Mouse (Mus musculus): ENCODE results near the gene Ccdc124.
A peak's percentile ranks its signal among the peaks of the same experiment; 100 is the strongest.

Ccdc124 gene

DNA sequence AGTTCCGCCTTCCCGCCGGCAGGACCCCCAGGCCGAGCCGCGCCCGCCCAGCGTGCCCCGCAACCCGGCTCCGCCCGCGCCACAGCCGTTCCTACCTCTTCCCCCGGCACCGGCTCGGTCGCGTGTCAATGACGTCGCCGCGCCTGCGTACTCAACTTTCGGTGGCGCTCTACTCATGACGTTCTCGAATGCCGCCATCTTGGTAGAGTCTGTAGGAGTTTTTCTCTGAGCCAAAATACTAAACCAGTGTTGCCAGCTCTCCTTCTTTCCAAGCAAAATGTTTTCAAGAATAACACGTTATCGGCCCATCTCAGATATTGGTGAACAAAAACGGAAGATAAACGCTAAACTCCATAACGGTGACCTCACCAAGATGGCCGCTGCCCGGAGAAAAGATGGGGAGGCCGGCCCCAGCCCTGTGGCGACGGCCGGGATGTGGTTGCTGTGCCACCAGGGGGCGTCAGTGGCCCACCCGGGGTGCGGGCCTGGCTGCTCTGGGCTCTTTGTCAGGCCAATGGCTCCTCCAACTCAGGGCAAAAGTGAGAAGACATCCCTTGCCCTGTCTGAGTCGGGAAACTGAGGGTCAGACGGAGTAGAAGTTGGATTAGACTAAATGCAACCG lies at the start of gene Ccdc124:
Gene Ccdc124 (minus strand): TSS at position 572 of the 622 bp plus-strand sequence.
- ATAC-seq (ENCODE audit: insufficient number of reproducible peaks, low FRiP score, low TSS enrichment): peak; percentile 72

DNA sequence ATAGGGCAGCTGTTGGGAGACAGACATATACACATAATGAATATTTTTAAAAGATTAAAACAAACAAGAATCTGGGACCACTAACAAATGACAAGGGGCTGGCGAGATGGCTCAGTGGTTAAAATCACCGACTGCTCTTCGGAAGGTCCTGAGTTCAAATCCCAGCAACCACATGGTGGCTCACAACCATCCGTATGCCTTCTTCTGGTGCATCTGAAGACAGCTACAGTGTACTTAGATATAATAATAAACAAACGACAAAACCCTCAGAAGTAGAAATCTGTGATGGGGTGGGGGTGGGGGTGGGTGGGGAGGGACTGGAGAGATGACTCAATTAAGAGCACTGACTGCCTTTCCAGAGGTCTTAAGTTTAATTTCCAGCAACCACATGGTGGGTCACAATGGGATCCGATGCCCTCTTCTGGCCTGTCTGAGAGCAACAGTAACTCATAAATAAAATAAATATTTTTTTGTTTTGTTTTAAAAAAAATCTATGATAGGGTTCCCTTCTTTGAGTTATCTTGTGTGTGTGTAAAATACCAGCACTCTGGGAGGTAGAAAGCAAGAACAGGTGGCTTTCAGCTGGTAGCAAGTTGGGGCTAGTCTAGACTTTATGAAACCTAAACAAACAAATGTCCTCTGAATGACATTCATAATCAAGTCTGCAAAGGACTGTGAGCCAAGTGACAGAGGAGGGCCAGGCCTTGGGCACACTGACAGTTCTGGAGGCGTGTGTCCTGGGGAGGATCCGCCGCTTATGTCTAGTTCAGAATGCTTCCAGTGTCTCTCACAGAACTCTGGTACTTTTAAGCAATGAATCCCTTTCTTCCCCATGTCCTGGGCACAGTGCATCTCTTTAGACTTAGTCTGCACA lies 46.6 kb upstream of the Ccdc124 start:
- ATAC-seq (ENCODE audit: insufficient number of reproducible peaks, low FRiP score, low TSS enrichment): no peak

DNA sequence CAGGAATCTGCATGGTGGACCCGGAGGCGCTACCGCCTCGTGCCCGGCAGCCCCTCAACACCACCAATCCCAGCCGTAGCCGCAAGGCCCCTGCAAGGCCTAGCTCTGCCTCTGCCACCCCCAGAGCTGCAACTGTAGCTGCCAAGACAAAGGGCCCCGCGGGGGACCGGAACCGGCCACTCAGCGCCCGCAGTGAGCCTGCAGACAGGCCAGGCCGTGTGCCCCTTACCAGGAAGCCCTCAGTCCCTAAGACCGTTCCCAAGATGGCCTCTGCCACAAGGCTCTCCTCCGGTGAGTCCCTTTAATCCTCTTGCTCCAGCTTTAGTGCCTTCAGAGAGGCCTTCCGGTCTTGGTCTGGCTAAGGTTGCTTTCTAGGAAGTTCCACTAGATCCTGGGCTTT lies 41.0 kb upstream of the Ccdc124 start:
- ATAC-seq (ENCODE audit: insufficient number of reproducible peaks, low FRiP score, low TSS enrichment): no peak

DNA sequence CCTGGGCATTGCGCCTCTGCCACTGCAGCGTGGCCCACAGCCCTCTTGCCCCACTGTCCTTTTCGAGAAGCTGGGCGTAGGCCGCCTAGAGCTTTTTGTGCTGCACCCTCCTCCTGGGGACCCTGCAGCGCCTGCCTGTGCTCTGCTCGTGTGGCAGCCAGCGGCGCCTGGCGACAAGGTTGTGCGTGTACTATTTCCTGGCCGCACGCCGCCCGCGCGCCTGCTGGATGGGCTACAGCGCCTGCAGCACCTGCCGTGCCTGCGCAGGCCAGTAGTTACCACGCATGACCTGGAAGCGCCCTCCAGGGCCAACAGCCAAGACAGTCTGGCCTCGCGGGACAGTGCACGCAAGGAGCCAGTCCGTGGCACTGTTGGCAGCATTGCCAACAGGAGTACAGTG lies 39.8 kb upstream of the Ccdc124 start:
- ATAC-seq (ENCODE audit: insufficient number of reproducible peaks, low FRiP score, low TSS enrichment): no peak

DNA sequence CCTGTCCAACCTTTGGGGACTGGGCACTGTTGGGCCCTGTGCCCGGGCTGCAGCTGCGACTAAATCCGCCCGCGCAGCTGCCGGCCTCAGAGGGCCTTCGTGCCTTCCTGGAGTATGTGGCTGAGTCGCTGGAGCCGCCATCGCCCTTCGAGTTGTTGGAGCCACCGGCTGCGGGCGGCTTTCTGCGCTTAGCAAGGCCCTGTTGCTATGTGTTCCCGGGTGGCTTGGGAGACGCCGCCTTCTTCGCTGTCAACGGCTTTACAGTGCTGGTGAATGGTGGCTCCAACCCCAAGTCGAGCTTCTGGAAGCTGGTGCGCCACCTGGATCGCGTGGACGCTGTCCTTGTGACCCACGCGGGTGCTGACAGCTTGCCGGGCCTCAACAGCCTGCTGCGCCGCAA lies 39.2 kb upstream of the Ccdc124 start:
- ATAC-seq (ENCODE audit: insufficient number of reproducible peaks, low FRiP score, low TSS enrichment): no peak

DNA sequence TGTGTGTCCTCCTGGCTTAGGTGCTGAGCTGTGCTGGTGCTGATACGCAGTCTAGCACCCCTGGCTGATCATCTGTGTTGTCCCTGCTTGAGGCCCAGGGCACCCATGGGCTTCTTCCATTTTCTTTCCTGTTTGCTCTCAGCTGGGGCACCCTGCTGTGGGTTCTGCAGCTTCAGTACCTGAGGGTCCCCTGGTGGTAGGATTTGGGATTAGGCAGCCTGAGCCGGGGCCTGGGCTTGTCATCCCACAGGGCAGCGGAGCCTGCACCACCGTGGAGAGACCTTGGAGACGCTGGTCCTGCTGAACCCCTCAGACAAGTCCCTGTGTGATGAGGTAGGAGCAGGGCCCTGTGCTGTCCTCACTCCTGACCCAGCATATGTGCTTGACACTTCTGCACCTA lies 37.9 kb upstream of the Ccdc124 start:
- no peak for ATAC-seq (ENCODE audit: insufficient number of reproducible peaks, low FRiP score, low TSS enrichment)

DNA sequence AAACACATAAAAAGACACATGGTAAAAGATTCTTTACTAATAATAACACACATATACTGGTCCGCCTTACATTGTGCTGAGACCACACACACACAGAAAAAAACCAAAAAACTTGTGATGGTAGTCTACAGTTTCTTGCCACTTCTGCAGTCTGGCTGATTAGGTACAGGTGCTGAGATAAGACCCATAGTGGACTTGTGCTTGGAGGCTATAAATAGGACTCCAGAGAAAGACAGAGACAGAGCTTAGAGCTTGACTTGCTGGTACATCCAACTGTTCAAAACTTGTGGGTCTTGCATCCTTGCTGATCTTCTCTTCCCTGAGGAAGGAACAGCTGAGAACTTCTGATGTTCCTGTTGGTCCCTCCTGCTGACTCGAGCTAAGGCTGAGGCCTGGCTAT lies 33.8 kb upstream of the Ccdc124 start:
- ATAC-seq (ENCODE audit: insufficient number of reproducible peaks, low FRiP score, low TSS enrichment): no peak

DNA sequence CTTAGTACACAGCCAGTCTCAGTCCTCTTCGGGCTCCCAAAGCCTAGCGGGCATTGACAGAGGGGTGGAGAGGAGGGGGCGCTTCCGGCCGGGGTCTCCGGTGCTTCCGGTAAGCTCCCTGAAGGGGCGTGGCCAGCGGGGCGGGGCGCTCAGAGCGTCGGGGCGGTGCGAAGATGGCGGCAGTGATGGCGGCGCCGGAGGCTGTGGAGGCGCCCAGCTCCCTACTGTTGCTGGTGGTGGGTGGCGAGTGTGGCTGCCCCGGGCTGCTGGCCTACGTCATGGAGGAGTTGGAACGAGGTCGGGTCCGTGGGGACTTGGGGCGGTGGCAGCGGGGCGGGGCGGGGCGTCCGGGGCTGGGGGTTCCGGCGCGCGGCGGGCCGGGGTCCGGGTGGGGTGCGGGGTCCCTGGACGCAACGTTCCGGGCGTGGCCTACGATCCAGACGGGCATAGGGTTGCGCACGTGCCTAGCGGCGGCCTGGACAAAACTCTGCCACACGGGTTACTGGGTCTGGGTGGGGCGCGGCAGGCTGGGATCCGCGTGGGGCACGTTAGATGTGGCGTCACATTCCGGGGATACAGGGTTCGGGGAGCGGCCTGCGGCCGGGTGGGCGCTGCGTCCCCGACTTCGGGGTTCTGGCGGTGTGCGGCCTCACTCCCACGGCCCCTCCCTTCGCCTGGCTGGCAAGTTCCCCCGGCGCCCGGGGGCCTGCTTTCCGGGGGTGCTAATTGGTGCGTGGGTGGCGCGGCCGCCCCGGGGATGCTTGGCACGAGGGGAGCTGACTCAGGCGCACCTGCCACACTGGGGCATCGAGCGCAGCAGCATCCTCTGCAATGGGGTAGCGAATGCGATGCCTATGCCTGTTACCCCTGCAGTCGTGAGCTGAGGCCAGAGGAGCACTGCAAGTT lies 32.3 kb upstream of the Ccdc124 start, which contains the start of gene Map1s:
Gene Map1s (plus strand): TSS at position 102 of the 906 bp plus-strand sequence.
- peak; percentile 69 for ATAC-seq (ENCODE audit: insufficient number of reproducible peaks, low FRiP score, low TSS enrichment)

DNA sequence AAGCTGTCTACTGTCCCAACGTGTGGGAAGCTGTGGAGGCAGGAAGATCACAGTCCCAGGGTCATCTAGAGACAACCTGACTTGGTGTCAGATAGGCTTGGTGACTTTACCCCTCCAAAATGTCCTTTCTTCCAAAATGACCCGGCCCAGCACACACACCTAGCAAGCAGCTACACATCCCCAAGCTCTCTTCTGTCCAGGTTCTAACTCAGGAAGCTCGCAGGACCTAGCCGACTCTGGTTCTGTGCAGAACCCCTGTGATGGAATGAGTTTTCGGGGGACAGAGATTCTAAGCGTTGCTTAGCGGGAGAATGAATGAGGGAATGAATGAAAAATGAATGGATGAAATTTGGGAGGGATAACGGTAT lies 31.7 kb upstream of the Ccdc124 start:
- ATAC-seq (ENCODE audit: insufficient number of reproducible peaks, low FRiP score, low TSS enrichment): peak; percentile 29; the same call in 1 of the 2 replicates

DNA sequence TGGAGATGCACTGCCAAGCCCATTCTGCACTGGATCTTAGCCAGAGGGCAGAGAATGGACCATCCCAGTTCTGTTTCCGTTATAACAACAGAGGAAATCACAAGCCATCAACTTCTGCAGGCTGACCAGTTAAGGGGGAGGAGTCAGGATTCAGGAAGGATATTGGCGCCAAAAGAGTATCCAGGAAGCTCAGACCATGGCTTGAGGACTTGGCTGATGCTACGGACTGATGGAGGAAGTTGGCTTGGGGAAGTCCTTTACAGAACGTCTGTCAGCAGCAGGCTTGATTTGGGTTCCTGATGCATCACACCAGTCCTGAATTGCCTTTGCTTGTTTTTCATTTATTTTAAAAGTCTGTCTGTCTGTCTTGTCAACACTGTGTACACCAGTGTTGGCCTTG lies 30.8 kb upstream of the Ccdc124 start:
- ATAC-seq (ENCODE audit: insufficient number of reproducible peaks, low FRiP score, low TSS enrichment): no peak

DNA sequence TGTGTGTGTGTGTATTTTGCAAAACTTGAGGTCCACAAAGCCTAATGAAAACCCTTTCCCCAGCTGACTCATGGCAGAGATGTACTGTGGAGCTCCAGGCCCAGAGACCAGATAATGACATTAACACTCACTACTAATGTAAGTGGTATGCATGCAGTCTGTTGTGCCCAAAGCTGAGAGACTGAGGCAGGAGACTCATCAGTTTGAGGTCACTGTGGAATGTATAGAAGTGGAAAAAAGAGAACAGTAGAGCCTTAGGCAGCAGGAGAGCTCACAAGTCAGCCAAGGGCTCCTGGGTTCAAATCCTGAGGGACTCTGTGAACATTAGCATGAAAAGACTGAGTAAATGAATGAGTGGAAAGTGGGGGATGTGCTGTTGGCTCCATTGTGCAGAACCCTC lies 29.8 kb upstream of the Ccdc124 start:
- no peak for ATAC-seq (ENCODE audit: insufficient number of reproducible peaks, low FRiP score, low TSS enrichment)

DNA sequence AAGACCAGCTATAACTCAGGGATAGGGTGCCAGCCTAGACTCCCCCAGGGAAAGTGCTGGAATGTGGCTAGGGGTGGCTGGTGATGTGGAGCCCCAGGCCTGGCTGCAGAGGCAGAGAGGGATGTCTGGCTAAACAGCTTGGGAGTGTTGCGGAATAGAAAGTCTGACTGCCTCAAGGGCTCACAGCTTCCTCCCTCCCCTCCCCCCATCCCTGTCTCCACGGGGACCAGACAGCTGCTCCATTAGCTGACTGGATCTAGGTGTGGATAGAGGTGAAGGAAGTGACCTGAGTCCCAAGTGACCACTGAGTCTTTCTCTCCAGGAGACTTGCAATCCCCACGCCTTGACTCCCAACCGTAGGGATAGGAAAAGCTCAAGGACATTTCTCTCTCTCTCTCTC lies 29.4 kb upstream of the Ccdc124 start:
- ATAC-seq (ENCODE audit: insufficient number of reproducible peaks, low FRiP score, low TSS enrichment): no peak

DNA sequence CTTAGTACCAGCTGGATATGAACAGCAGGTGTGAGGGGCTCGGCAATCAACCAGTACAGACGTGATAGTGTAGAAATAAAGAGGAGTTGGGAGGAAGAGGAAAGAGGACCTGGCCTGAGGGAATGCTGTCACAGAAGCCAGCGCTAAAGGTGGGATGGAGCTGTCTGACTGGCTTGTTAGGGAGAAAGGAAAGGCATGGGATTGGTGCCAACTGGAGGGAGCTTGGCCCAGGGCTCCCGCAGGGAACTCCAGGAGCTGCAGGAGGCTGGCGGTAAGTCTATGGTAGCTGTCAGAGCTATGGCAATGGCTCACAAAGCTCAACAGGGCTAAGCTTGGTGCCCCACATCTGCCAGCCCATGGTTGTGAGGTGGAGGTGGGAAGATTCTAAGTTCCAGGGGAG lies 28.5 kb upstream of the Ccdc124 start:
- no peak for ATAC-seq (ENCODE audit: insufficient number of reproducible peaks, low FRiP score, low TSS enrichment)

DNA sequence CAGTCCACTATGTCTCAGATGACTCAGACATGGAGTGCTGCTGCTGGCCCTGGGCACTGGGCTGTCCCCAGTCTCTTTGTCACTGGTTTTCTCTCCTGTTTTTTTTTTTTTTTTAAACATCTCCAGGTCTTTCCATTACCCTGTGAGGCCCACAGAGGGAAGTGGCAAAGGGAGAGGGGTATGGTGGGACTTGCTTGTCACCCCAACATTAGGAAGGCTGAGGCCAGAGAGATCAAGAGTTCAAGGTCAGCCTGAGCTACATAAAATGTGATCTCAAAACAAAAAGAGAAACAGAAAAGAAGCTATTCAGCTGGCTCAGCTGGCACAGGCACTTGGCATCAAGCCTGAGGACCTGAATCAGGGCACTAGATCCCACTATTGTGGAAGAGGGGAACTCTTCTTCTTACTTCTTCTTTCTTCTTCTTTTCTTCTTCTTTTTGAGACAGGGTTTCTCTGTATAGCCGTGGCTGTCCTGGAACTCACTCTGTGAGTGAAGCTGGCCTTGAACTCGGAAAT lies 27.2 kb upstream of the Ccdc124 start:
- no peak for ATAC-seq (ENCODE audit: insufficient number of reproducible peaks, low FRiP score, low TSS enrichment)

DNA sequence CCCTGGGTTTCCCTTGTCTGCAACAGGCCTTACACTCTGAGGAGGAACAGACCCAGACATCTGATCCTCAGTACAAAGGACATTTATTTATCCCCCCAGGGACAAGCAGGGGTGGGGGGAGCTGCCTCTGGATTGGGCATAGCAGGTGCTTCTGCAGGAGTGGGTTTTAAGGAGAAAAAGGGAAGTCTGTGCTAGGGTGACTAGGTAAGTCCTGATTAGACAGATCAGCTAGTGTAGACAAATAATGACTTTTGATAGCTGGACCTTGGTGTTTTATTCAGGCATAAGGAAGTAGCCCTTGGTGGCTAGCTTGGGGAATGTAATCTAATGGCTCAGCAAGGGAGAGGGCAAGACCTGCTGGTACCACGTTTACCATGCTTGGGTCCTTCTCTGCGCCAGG lies 25.5 kb upstream of the Ccdc124 start:
- no peak for ATAC-seq (ENCODE audit: insufficient number of reproducible peaks, low FRiP score, low TSS enrichment)

DNA sequence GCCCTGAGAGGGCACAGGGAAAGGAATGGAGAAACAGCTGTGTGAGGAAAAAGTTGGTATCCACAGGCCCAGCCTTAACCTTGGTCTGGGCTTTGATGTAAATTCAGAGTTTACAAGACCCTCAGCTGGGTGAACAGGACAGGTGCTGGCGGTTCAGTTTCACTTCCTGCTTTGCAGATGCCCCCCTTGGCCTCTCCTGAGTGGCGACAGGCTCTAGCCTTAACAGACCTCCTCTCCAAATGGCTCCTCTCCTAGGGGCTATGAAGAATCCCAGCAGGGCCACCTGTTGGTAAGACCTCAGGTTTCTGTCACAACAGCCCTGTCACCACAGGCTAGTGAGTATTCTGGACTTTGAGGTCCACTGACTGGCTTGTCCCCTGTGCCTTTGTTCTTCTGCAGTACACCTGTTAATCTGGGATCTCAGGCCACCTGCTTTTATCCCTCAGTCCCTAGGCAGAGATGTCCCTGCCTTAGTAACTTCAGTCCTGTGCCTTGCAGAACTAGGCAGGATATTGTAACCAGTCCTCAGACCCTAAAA lies 25.0 kb upstream of the Ccdc124 start:
- ATAC-seq (ENCODE audit: insufficient number of reproducible peaks, low FRiP score, low TSS enrichment): no peak

DNA sequence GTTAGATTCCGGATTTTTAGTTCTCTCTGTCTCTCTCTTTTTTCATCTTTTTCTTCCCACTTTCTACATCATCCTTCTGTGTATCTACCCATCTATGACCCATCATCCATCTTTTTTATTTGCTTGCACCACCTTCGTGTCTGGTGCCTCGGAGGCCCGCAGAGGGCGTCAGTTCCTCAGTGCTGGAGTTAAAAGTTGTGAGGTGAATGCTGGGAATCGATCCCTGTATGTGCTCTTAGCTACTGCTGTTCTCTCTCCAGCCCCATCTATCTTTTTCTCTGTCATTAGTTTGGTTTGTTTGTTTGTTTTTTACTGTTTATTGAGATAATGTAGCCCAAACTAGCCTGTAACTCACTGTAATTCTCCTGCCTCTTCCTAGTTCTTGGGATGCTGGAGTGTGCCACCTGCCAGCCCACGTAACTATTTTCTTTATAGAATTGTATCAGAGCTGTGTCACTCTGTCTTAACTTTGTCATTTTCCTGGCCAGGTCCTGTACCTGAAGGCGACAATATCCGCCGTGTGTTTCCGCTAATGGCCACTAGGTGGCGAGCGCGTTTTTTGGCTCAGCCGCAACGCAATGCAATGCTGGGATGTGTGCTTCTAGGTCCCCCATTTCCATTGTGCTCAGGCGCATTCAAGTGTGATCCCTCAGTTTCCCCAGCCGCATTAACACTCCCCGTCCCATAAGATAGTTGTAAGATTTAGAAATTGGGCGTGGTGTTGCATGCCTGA lies 24.1 kb upstream of the Ccdc124 start:
- peak; percentile 37 for ATAC-seq (ENCODE audit: insufficient number of reproducible peaks, low FRiP score, low TSS enrichment)

DNA sequence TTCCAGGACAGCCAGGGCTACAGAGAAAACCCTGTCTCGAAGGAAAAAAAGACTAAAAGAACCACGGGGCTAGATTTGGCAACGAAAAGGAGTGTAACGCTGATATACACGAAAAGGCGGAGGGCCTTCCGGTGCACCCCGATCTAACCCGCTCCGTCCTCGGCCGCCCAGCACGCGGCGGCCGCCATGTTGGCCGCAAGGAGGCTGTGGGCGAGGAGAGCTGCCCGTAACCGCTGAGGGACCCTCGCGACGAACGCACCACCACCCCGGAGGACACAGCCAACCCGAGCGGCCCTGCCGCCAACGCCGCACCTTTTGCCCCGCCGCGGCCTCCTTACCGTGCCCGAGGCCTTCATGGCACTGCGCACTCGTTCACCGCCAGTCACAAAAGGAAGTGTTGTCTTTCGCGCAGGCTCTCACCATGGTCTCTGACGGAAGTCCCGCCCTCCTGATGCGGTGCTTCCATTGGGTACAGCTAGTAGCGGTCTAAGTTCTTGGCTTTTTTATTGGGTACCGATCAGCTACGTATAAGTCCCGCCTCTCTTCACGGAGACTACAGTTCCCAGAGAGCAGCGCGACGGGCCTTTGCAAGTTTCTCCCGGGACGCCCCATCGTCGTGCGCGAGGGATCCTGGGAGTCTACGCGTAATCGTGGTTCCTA lies 23.4 kb upstream of the Ccdc124 start, which contains the start of gene Rpl18a:
Gene Rpl18a (minus strand): TSS at position 392 of the 660 bp plus-strand sequence.
- peak; percentile 95 for ATAC-seq (ENCODE audit: insufficient number of reproducible peaks, low FRiP score, low TSS enrichment)
